ENCODE assay signal across 18 mouse cellular contexts in the genomic region with DNA sequence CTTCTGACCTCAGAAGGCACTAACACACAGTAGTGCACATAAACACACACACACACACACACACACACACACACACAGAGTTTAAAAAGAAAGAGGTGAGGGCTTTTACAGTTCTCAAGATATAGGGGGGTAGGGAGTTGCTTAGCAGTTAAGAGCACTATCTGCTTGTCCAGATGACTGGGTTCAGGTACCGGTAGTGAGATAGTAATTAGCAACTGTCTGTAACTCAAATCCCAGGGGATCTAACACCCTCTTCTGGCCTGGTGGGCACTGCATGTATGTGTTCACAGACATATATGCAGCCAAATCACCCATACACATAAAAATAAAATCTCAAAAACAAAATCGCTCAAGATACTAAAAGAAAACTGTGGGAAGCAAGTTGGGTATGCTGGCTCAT.
"Had no signal": no experiment of that assay in that cellular context is flagged by ENCODE, and none has a peak within 500 bp of the region (broad histone marks: within the 10 kb centered on the region; RNA-seq: fewer than 3 reads in every experiment).

No protein-coding gene starts in this region.

- DNase-seq: kidney, adult 18-20 months; kidney, adult 9 months; kidney, postnatal 14 days; layer of hippocampus, adult 9-11 months; lung, adult 18-20 months; lung, postnatal 10 days; lung, postnatal 36 days; retina, postnatal 1 day; right cerebral cortex, postnatal 25 days; spleen, adult 18-20 months; thymus, postnatal 25 days had no signal

- H3K9me3 ChIP-seq: lung, embryonic 15.5 days; midbrain, embryonic 12.5 days; midbrain, embryonic 15.5 days; neural tube, embryonic 13.5 days; stomach, embryonic 15.5 days had no signal

- H3K27ac ChIP-seq: layer of hippocampus, adult 2 months; lung, embryonic 15.5 days; midbrain, embryonic 12.5 days; midbrain, embryonic 15.5 days; neural tube, embryonic 13.5 days; stomach, embryonic 15.5 days had no signal

- H3K27me3 ChIP-seq: lung, embryonic 15.5 days; midbrain, embryonic 12.5 days; midbrain, embryonic 15.5 days; neural tube, embryonic 13.5 days; stomach, embryonic 15.5 days had no signal

- H3K4me1 ChIP-seq: lung, embryonic 15.5 days; midbrain, embryonic 12.5 days; midbrain, embryonic 15.5 days; neural tube, embryonic 13.5 days; stomach, embryonic 15.5 days had no signal

- ATAC-seq: intestine, embryonic 16.5 days; midbrain, embryonic 15.5 days had no signal

- H3K9ac ChIP-seq: lung, embryonic 15.5 days; midbrain, embryonic 12.5 days; midbrain, embryonic 15.5 days; neural tube, embryonic 13.5 days; stomach, embryonic 15.5 days had no signal

- H3K4me3 ChIP-seq: layer of hippocampus, adult 2 months; lung, embryonic 15.5 days; midbrain, embryonic 12.5 days; midbrain, embryonic 15.5 days; neural tube, embryonic 13.5 days; stomach, embryonic 15.5 days had no signal

- H3K4me2 ChIP-seq: lung, embryonic 15.5 days; midbrain, embryonic 12.5 days; midbrain, embryonic 15.5 days; neural tube, embryonic 13.5 days; stomach, embryonic 15.5 days had no signal
